Mouse (Mus musculus): ENCODE measurements around the gene Ak6. TPM values are rescaled to one million over a fixed set of nuclear protein-coding genes. Genes with fewer than 3 reads are reported as not detected.

The Ak6 gene
- polyA plus RNA-seq, 1 experiment from 2014 or later, result 341 TPM

Other genes with a start within 250 kb of the Ak6 start
- not detected in 2 replicates for gene Naip1, start 198.1 kb upstream of the Ak6 start, polyA plus RNA-seq (2014; fragmentation: Nextera tagmentation; extraction: Ambion mirVana)
- gene Gtf2h2, start 158.4 kb upstream of the Ak6 start, polyA plus RNA-seq (2014; fragmentation: Nextera tagmentation; extraction: Ambion mirVana), result 91.1 and 97.8 TPM in 2 replicates
- 2.0 and 2.2 TPM in 2 replicates for gene Ocln, start 98.3 kb upstream of the Ak6 start, polyA plus RNA-seq (2014; fragmentation: Nextera tagmentation; extraction: Ambion mirVana)
- 2.9 and 3.2 TPM in 2 replicates for gene Marveld2, start 34.0 kb upstream of the Ak6 start, polyA plus RNA-seq (2014; fragmentation: Nextera tagmentation; extraction: Ambion mirVana)
- gene Rad17, start 72 bp downstream of the Ak6 start, polyA plus RNA-seq (2014; fragmentation: Nextera tagmentation; extraction: Ambion mirVana), result 31.2 and 33.1 TPM in 2 replicates
- gene Taf9, start 600 bp downstream of the Ak6 start, polyA plus RNA-seq (2014; fragmentation: Nextera tagmentation; extraction: Ambion mirVana), result 27.9 and 28.3 TPM in 2 replicates
- gene Ccdc125, start 18.7 kb downstream of the Ak6 start, polyA plus RNA-seq (2014; fragmentation: Nextera tagmentation; extraction: Ambion mirVana), result 4.6 and 5.2 TPM in 2 replicates
- gene Cdk7, start 80.0 kb downstream of the Ak6 start, polyA plus RNA-seq (2014; fragmentation: Nextera tagmentation; extraction: Ambion mirVana), result 101 and 106 TPM in 2 replicates
- 102 and 110 TPM in 2 replicates for gene Mrps36, start 93.7 kb downstream of the Ak6 start, polyA plus RNA-seq (2014; fragmentation: Nextera tagmentation; extraction: Ambion mirVana)
- 60.6 and 72.2 TPM in 2 replicates for gene Cenph, start 124.9 kb downstream of the Ak6 start, polyA plus RNA-seq (2014; fragmentation: Nextera tagmentation; extraction: Ambion mirVana)
- gene Ccnb1, start 135.6 kb downstream of the Ak6 start, polyA plus RNA-seq (2014; fragmentation: Nextera tagmentation; extraction: Ambion mirVana), result 379 and 388 TPM in 2 replicates
- gene Slc30a5, start 182.4 kb downstream of the Ak6 start, polyA plus RNA-seq (2014; fragmentation: Nextera tagmentation; extraction: Ambion mirVana), result 51.9 and 52.7 TPM in 2 replicates